In the genomic region with DNA sequence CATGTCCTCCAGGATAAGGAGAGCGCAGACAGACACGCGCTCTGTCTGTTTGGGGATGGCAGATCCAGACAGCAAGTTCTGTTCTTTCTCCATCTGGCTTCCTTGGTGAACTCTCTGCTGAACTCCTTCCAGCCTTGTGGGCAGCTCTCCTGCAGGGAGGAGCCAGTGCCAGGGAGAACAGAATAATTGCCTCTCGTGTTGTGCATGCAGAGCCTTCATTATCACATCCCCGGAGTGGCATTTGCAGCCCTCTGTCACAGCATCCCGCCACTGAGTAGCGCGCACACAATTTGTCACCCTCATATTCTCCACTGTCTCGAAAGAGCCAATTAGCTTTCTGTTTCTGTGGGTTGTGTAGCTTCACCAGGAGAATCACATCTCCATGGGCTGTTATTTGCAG, we compare ENCODE assay signal across 9 mouse cellular contexts. TPM values are rescaled to one million over a fixed set of nuclear protein-coding genes. Genes with fewer than 3 reads are reported as not detected.
DNase-seq lines count a peak whose midpoint lies in the region; ATAC-seq lines count a peak whose summit lies in the region.
"Had no signal": no experiment of that assay in that cellular context is flagged by ENCODE, and none has a peak within 500 bp of the region (broad histone marks: within the 10 kb centered on the region; RNA-seq: fewer than 3 reads in every experiment).

No protein-coding gene starts in this region.

- intact Hi-C loops in left cerebral cortex, postnatal 36 days (cut with DNase I): no loop called here

- peaks cover 4% of the 10 kb centered on the region; the same call in 1 of the 2 replicates for H3K4me1 ChIP-seq in neural tube, embryonic 11.5 days (ENCODE audit: control insufficient read depth, insufficient read depth, low read length)
- H3K4me1 ChIP-seq in hindbrain, embryonic 14.5 days (replicated peaks; ENCODE audit: control insufficient read depth, insufficient read depth, low read length): no peaks in the 10 kb centered on the region; the same call in 1 of the 2 replicates

- H3K9me3 ChIP-seq in neural tube, embryonic 11.5 days (ENCODE audit: control insufficient read depth, low read length): no peaks in the 10 kb centered on the region
- H3K9me3 ChIP-seq in hindbrain, embryonic 14.5 days (ENCODE audit: control insufficient read depth, low read length): no peaks in the 10 kb centered on the region

- H3K4me2 ChIP-seq in neural tube, embryonic 11.5 days (ENCODE audit: low read depth): no peak overlapping the region
- H3K4me2 ChIP-seq in hindbrain, embryonic 14.5 days (replicated peaks): no peak overlapping the region

- ATAC-seq in neural tube, embryonic 11.5 days (ENCODE audit: insufficient read depth, low FRiP score, low TSS enrichment): no peak; the same call in 1 of the 2 replicates
- ATAC-seq in hindbrain, embryonic 14.5 days (ENCODE audit: low FRiP score): peak; percentile 78

- H3K36me3 ChIP-seq in neural tube, embryonic 11.5 days (ENCODE audit: control insufficient read depth, insufficient read depth, low read length): no peaks in the 10 kb centered on the region
- no peaks in the 10 kb centered on the region for H3K36me3 ChIP-seq in hindbrain, embryonic 14.5 days (replicated peaks; ENCODE audit: control insufficient read depth, insufficient read depth)

- H3K4me3 ChIP-seq in neural tube, embryonic 11.5 days (ENCODE audit: low read depth, low read length): no peak overlapping the region
- H3K4me3 ChIP-seq in hindbrain, embryonic 14.5 days (replicated peaks; ENCODE audit: low read length): no peak overlapping the region

- peak; percentile 48 for DNase-seq in neural tube, embryonic 11.5 days (ENCODE audit: low spot score)
- DNase-seq in neural tube, embryonic 10.5 days (ENCODE audit: extremely low spot score, low spot score): no peak
- DNase-seq in hindbrain, embryonic 14.5 days (ENCODE audit: low spot score): peak; percentile 54
- peak; percentile 83 to 87 for DNase-seq in left cerebral cortex, postnatal 36 days (ENCODE audit: low spot score in 2 of 2)
- DNase-seq in urinary bladder, adult 2 months (ENCODE audit: low spot score): no peak
- no peak for DNase-seq in heart, adult 18-20 months
- no peak for DNase-seq in gastrocnemius, adult 18-20 months (ENCODE audit: low spot score)
- DNase-seq in thymus, postnatal 10 days (ENCODE audit: low spot score in 2 of 2): no peak

- no peak overlapping the region for H3K9ac ChIP-seq in neural tube, embryonic 11.5 days (ENCODE audit: low read length)
- no peak overlapping the region for H3K9ac ChIP-seq in hindbrain, embryonic 14.5 days
- H3K9ac ChIP-seq: liver, embryonic 14.5 days had no signal

- H3K27me3 ChIP-seq in neural tube, embryonic 11.5 days (ENCODE audit: control insufficient read depth, insufficient read depth, low read length): no peaks in the 10 kb centered on the region
- no peaks in the 10 kb centered on the region for H3K27me3 ChIP-seq in hindbrain, embryonic 14.5 days (ENCODE audit: control insufficient read depth, insufficient read depth, low read length)

- no peak overlapping the region for H3K27ac ChIP-seq in neural tube, embryonic 11.5 days (ENCODE audit: low read depth, low read length)
- peak overlapping the region; percentile 39; the same call in 1 of the 2 replicates for H3K27ac ChIP-seq in hindbrain, embryonic 14.5 days
- H3K27ac ChIP-seq: liver, embryonic 14.5 days had no signal

- 67% methylated on average over 9 of the region's 9 CpGs for WGBS in neural tube, embryonic 11.5 days
- WGBS in hindbrain, embryonic 14.5 days: 40% methylated on average over 9 of the region's 9 CpGs

RNA-seq across cellular contexts. Expression of gene Smndc1, which starts 40.0 kb away (rescaled TPM):
- polyA plus RNA-seq in neural tube, embryonic 11.5 days (2014; fragmentation: Nextera tagmentation; extraction: Ambion mirVana): 54.4 and 57.5 TPM in 2 replicates
- 35.3 and 35.6 TPM in 2 replicates for polyA plus RNA-seq in hindbrain, embryonic 14.5 days (2014; fragmentation: Nextera tagmentation; extraction: Ambion mirVana)
- 10 to 100 TPM; 33.2 to 40.5 TPM for total RNA-seq in left cerebral cortex, postnatal 36 days (2021)
- 26.1 and 28.5 TPM in 2 replicates for polyA plus RNA-seq in urinary bladder, adult 2 months (2012; rRNA removed)
- 10 to 100 TPM; 33.5 to 34.6 TPM for total RNA-seq in heart, adult 18-20 months (2021)
- 10 to 100 TPM; 28.4 to 33.2 TPM for total RNA-seq in gastrocnemius, adult 18-20 months (2021)

RNA-seq across cellular contexts. Expression of gene Gm10197, which starts 58.8 kb away (rescaled TPM):
- 7.2 TPM in 1 of 2 replicates, not detected in the other for polyA plus RNA-seq in neural tube, embryonic 11.5 days (2014; fragmentation: Nextera tagmentation; extraction: Ambion mirVana)
- 3.9 TPM in 1 of 2 replicates, not detected in the other for polyA plus RNA-seq in hindbrain, embryonic 14.5 days (2014; fragmentation: Nextera tagmentation; extraction: Ambion mirVana)
- not detected for total RNA-seq in left cerebral cortex, postnatal 36 days (2021)
- not detected in 2 replicates for polyA plus RNA-seq in urinary bladder, adult 2 months (2012; rRNA removed)
- total RNA-seq in heart, adult 18-20 months (2021): not detected
- not detected for total RNA-seq in gastrocnemius, adult 18-20 months (2021)
- polyA plus RNA-seq: liver, embryonic 14.5 days had no signal

Comparison
In these comparisons a context has a peak if more than half of its experiments do, and no peak if none do; other contexts are left out.
1. DNase-seq: peak in neural tube, embryonic 11.5 days (single experiment), hindbrain, embryonic 14.5 days (single experiment) and left cerebral cortex, postnatal 36 days (2 of 2); none in neural tube, embryonic 10.5 days (single experiment), urinary bladder, adult 2 months (single experiment), heart, adult 18-20 months (0 of 2), gastrocnemius, adult 18-20 months (single experiment) and thymus, postnatal 10 days (0 of 2).